Mouse (Mus musculus) hindbrain, embryonic 16.5 days (tissue): ENCODE data around the gene Polr1b. TPM values are rescaled to one million over a fixed set of nuclear protein-coding genes. Genes with fewer than 3 reads are reported as not detected.

Source experiments
- ATAC-seq: fragments of 200-750 bp; cut with Nextera tagmentation; 2 replicates; pipeline ENCODE4 v1.8.0; 2017; ENCODE audit warnings: moderate TSS enrichment, moderate library complexity
- H3K27ac ChIP-seq: fragments of 300-500 bp; sonication (generic); 2 replicates; pipeline ENCODE4 v1.5.1; 2014; ENCODE audit warnings: low read depth, mild to moderate bottlenecking, control low read depth, low read length, moderate library complexity
- H3K27me3 ChIP-seq: fragments of 300-500 bp; sonication (generic); replicated peaks from 2 replicates; pipeline ENCODE4 v1.6.1; 2014; ENCODE audit warnings: low read length; ENCODE audit not compliant: control insufficient read depth, insufficient read depth
- H3K36me3 ChIP-seq: fragments of 300-500 bp; sonication (generic); 2 replicates; pipeline ENCODE4 v1.6.1; 2014; ENCODE audit warnings: mild to moderate bottlenecking, low read length, moderate library complexity, mixed read lengths; ENCODE audit not compliant: control insufficient read depth, insufficient read depth
- H3K4me1 ChIP-seq: fragments of 300-500 bp; sonication (generic); 2 replicates; pipeline ENCODE4 v1.6.1; 2014; ENCODE audit warnings: low read depth, low read length; ENCODE audit not compliant: control insufficient read depth, insufficient read depth
- H3K4me2 ChIP-seq: fragments of 300-500 bp; sonication (generic); 2 replicates; pipeline ENCODE4 v1.6.1; 2014; ENCODE audit warnings: mild to moderate bottlenecking, low read length, control low read depth, moderate library complexity
- H3K4me3 ChIP-seq: fragments of 300-500 bp; sonication (generic); 2 replicates; pipeline ENCODE4 v1.5.1; 2014; ENCODE audit warnings: mild to moderate bottlenecking, low read length, control low read depth, moderate library complexity
- H3K9ac ChIP-seq: fragments of 300-500 bp; sonication (generic); 2 replicates; pipeline ENCODE4 v1.6.1; 2014; ENCODE audit warnings: low read depth, mild to moderate bottlenecking, control low read depth, low read length, moderate library complexity
- H3K9me3 ChIP-seq: fragments of 300-500 bp; sonication (generic); 2 replicates; pipeline ENCODE4 v1.6.1; 2014; ENCODE audit warnings: mild to moderate bottlenecking, low read length, moderate library complexity; ENCODE audit not compliant: control insufficient read depth
- WGBS: fragments of 180-500 bp; shearing (Covaris S2); extraction: QIAGEN DNeasy Blood & Tissue Kit; methylation state at CpG from one replicate; pipeline ENCODE4 v1.1.7; 2014; 5-methylcytosine and 5-hydroxymethylcytosine counted together
- polyA plus RNA-seq: library from polyadenylated mRNA; unstranded; fragments of >200 nt; fragmentation: Nextera tagmentation; extraction: Ambion mirVana; gene quantifications from 2 replicates; pipeline ENCODE4 v1.2.1, GENCODE M21; 2015

Polr1b gene
- 13.0 and 15.6 TPM in 2 replicates for polyA plus RNA-seq

- Histone ChIP-seq H3K4me2 (peak within 1 kb of the TSS; percentile 62), H3K27ac (no peak within 1 kb of the TSS), H3K27me3 (no peaks in the 10 kb centered on the region), H3K4me3 (peak within 1 kb of the TSS; percentile 79), H3K9ac (peak within 1 kb of the TSS; percentile 75), H3K4me1 (peaks cover 7% of the 10 kb centered on the region; the same call in 1 of the 2 replicates), H3K9me3 (no peaks in the 10 kb centered on the region), H3K36me3 (peaks cover 11% of the 10 kb centered on the region)
- ATAC-seq: peak; percentile 99
- WGBS: under 1% methylated on average over 35 of the region's 35 CpGs
Measured at GRCm38 (mm10) chr2:129100784-129101310, at the start of gene Polr1b. Gene Polr1b (plus strand): TSS chr2:129100995.

- H3K27me3 ChIP-seq: no peaks in the 10 kb centered on the region
- no peaks in the 10 kb centered on the region for H3K4me1 ChIP-seq
- WGBS: 80% methylated on average over 4 of the region's 4 CpGs
- H3K4me2 ChIP-seq: no peak overlapping the region
- H3K27ac ChIP-seq: no peak overlapping the region
- H3K36me3 ChIP-seq: no peaks in the 10 kb centered on the region
- H3K9ac ChIP-seq: no peak overlapping the region
- no peak overlapping the region for H3K4me3 ChIP-seq
- no peak for ATAC-seq
- H3K9me3 ChIP-seq: peaks cover 4% of the 10 kb centered on the region; the same call in 1 of the 2 replicates
Measured at GRCm38 (mm10) chr2:129052451-129052983, 48.3 kb upstream of the Polr1b start.

GRCm38 (mm10) chr2:129055741-129056140 lies 45.1 kb upstream of the Polr1b start:
- Histone ChIP-seq H3K27ac (no peak overlapping the region), H3K27me3 (no peaks in the 10 kb centered on the region), H3K9ac (no peak overlapping the region), H3K4me3 (no peak overlapping the region), H3K4me2 (no peak overlapping the region), H3K9me3 (peaks cover 8% of the 10 kb centered on the region; the same call in 1 of the 2 replicates), H3K4me1 (no peaks in the 10 kb centered on the region), H3K36me3 (no peaks in the 10 kb centered on the region)
- ATAC-seq: no peak
- WGBS: 87% methylated on average over 6 of the region's 6 CpGs

GRCm38 (mm10) chr2:129056597-129056996 lies 44.2 kb upstream of the Polr1b start:
- Histone ChIP-seq H3K27me3 (no peaks in the 10 kb centered on the region), H3K27ac (no peak overlapping the region), H3K9ac (no peak overlapping the region), H3K36me3 (no peaks in the 10 kb centered on the region), H3K4me3 (no peak overlapping the region), H3K4me1 (no peaks in the 10 kb centered on the region), H3K4me2 (no peak overlapping the region), H3K9me3 (peaks cover 8% of the 10 kb centered on the region; the same call in 1 of the 2 replicates)
- WGBS: 43% methylated on average over 9 of the region's 9 CpGs
- no peak for ATAC-seq

GRCm38 (mm10) chr2:129057256-129057655 lies 43.5 kb upstream of the Polr1b start:
- no peaks in the 10 kb centered on the region for H3K36me3 ChIP-seq
- no peak for ATAC-seq
- no peaks in the 10 kb centered on the region for H3K27me3 ChIP-seq
- H3K4me1 ChIP-seq: no peaks in the 10 kb centered on the region
- no peak overlapping the region for H3K4me2 ChIP-seq
- H3K9me3 ChIP-seq: peaks cover 8% of the 10 kb centered on the region; the same call in 1 of the 2 replicates
- no peak overlapping the region for H3K4me3 ChIP-seq
- no peak overlapping the region for H3K27ac ChIP-seq
- H3K9ac ChIP-seq: no peak overlapping the region
- WGBS: 95% methylated on average over 8 of the region's 8 CpGs

- Histone ChIP-seq H3K27ac (no peak overlapping the region), H3K4me1 (no peaks in the 10 kb centered on the region), H3K4me2 (no peak overlapping the region), H3K36me3 (no peaks in the 10 kb centered on the region), H3K9ac (no peak overlapping the region), H3K4me3 (no peak overlapping the region), H3K27me3 (no peaks in the 10 kb centered on the region), H3K9me3 (peaks cover 8% of the 10 kb centered on the region; the same call in 1 of the 2 replicates)
- WGBS: 92% methylated on average over 6 of the region's 6 CpGs
- ATAC-seq: no peak
Measured at GRCm38 (mm10) chr2:129057920-129058361, 42.9 kb upstream of the Polr1b start.

GRCm38 (mm10) chr2:129061456-129062059 lies 39.2 kb upstream of the Polr1b start:
- no peak for ATAC-seq
- Histone ChIP-seq H3K9me3 (peaks cover 5% of the 10 kb centered on the region; the same call in 1 of the 2 replicates), H3K4me2 (no peak overlapping the region), H3K4me1 (peaks cover 3% of the 10 kb centered on the region; the same call in 1 of the 2 replicates), H3K27ac (no peak overlapping the region), H3K27me3 (no peaks in the 10 kb centered on the region), H3K4me3 (no peak overlapping the region), H3K9ac (no peak overlapping the region), H3K36me3 (no peaks in the 10 kb centered on the region)
- 79% methylated on average over 10 of the region's 10 CpGs for WGBS

GRCm38 (mm10) chr2:129065437-129066282 lies 35.1 kb upstream of the Polr1b start, which contains the start of gene Ttl:
Gene Ttl (plus strand): TSS chr2:129065942.
- no peaks in the 10 kb centered on the region for H3K27me3 ChIP-seq
- peaks cover 26% of the 10 kb centered on the region for H3K4me1 ChIP-seq
- WGBS: 1% methylated on average over 57 of the region's 62 CpGs
- peak within 1 kb of the TSS; percentile 95 for H3K9ac ChIP-seq
- H3K36me3 ChIP-seq: no peaks in the 10 kb centered on the region
- H3K9me3 ChIP-seq: no peaks in the 10 kb centered on the region
- H3K4me2 ChIP-seq: peak within 1 kb of the TSS; percentile 83
- peak within 1 kb of the TSS; percentile 87 for H3K27ac ChIP-seq
- peak; percentile 97 for ATAC-seq
- H3K4me3 ChIP-seq: peak within 1 kb of the TSS; percentile 59
